Mouse (Mus musculus) right cerebral cortex, postnatal 25 days (tissue): ENCODE measurements around the gene Plxnc1.

Experiments used
- DNase-seq: peaks from one replicate; pipeline ENCODE4 v3.0.0; 2022

Gene Plxnc1

GRCm38 (mm10) chr10:94947386-94947785, 2.8 kb upstream of the Plxnc1 start:
- no peak for DNase-seq

- no peak for DNase-seq
Observed at GRCm38 (mm10) chr10:94945206-94945711, 624 bp upstream of the Plxnc1 start.

- DNase-seq = peak; percentile 75
Observed at GRCm38 (mm10) chr10:94943846-94944690, 567 bp downstream of the Plxnc1 start.

GRCm38 (mm10) chr10:94943401-94943845, 1.2 kb downstream of the Plxnc1 start:
- DNase-seq = peak; percentile 62

- peak; percentile 23 for DNase-seq
Observed at GRCm38 (mm10) chr10:94942449-94943041, 2.1 kb downstream of the Plxnc1 start.

- no peak for DNase-seq
Observed at GRCm38 (mm10) chr10:94941551-94941950, 3.1 kb downstream of the Plxnc1 start.

- DNase-seq = no peak
Observed at GRCm38 (mm10) chr10:94940786-94941185, 3.8 kb downstream of the Plxnc1 start.

- no peak for DNase-seq
Observed at GRCm38 (mm10) chr10:94940061-94940460, 4.6 kb downstream of the Plxnc1 start.

DNA sequence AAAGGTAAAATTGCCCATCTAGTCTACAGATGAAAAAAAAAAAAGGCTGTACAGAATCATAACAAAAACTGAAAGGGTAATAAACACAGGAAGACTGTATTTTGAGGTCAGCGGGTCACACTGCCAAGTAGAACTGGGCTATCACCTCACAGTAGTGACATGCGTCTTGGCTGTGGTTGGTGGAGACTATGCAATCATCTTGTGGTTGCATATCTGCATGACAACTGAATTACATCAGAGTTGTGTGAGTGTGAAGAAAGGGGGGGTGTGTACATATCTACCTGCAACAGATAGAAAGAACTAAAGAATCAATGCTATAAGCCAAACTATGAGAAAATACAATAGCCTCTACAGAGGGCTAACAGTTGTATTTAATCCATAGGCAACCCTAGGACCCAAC, 5.7 kb downstream of the Plxnc1 start:
- no peak for DNase-seq

DNA sequence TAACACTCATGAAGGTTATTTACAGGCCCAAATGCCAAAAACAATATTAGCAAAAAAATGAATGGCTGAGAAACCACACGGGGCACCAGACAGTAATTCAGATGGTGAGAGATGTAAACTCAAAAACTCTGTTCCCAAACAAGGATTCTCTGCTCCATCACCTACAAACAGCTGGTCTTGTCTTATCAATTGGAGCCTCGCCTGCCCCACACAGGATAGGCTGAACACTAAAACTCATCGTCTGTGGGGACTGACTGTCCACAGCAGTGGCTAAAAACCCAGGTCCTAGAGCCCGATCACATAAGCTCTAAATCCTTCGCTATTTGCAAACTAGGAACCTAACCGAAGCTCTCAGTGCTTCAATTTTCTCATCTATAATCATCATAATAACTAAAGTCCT, 6.3 kb downstream of the Plxnc1 start:
- DNase-seq = no peak

DNA sequence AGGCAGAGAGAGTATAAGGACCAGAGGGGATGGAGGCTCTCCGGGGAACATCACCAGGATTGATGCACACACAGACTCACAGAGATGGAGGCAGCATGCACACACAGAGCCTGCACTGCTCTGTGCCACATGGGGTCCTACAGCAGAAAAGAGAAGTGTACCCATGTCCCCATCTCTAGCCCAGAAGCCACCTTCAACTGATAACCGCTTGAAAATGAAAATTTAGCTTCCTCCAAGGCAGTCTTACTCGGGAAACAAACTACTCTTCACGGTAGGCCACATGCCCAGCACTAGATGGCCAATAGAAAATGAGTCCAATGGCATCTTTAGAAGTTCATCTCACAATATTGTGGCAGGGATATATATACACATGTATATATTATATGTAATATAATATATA, 9.4 kb downstream of the Plxnc1 start:
- no peak for DNase-seq

GRCm38 (mm10) chr10:94934151-94934614, 10.5 kb downstream of the Plxnc1 start:
- no peak for DNase-seq

DNA sequence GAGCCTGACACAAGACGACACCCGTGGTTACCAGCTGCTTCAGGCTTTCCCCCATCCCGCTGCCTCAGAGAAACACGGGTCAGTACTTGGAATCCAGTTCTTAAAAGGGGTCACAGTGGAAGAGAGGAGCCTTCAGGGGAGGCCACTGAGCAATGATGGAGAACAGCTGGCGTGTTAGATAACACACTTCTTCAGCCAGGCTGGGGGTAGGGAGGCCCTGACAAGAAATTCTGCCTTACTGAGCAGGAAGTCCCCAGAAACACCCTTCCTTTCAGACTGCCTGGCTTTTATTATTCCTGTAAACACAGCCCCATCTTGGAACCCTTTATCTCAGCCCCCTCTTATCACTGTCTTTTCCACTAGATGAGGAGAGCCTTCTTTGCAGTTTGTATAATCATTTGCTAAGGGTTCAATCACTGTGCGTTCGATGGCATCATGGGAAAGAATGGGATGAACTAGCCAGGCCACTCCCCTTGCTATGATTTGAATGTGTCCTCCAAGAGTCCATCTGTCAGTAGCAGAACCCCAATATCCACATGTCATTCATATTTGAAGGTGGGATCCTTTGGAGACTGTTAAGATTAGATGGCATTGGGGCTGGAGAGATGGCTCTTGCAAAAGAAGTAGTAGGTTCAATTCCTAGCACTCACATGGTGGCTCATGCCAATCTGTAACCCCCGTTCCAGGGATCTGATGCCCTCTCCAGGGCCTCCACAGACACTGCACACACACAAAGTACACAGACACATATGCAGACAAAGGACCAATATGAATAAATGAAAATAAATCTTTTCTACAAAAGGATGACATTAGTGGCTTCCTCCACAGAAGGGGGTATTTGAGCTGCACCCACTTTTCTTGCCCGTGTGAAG, 12.4 kb downstream of the Plxnc1 start:
- no peak for DNase-seq

DNA sequence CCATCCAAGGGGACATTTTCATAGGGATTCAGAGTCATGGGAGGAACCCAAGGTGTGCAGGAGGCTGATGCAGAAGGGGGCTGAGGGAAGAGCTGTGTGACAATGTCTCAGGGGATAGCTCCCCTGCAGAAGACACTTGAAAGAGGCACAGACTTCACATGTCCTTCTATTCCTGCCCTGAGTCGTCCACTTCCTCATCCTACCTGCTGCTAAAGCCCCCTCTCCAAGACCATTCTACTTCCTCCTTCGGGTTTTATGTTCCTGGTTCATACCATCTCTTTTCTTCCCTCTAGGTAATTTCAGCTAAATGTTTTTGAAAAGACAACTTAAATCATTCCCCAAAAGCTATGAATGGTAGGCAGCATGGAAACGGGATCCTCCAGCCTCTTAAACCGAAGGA, 16.5 kb downstream of the Plxnc1 start:
- no peak for DNase-seq

DNA sequence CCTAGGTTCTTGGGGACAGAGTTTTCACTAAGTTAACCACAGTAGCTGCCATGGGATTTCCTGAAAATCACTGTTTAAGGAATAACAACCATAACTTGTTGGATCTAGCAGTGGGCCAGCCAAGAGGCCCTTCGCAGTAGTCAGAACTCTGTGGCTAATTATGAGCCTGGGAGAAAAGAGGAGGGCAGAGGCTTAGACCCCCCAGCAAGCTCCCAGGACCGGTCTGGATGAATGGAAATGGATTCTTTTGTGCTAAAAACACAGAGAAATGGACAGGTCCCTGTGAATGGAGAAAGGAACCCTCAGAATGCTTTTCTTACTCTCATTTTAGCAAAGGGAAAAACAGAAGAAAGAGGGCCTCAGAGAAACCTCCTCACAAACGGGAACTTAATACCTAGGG, 18.3 kb downstream of the Plxnc1 start:
- no peak for DNase-seq

DNA sequence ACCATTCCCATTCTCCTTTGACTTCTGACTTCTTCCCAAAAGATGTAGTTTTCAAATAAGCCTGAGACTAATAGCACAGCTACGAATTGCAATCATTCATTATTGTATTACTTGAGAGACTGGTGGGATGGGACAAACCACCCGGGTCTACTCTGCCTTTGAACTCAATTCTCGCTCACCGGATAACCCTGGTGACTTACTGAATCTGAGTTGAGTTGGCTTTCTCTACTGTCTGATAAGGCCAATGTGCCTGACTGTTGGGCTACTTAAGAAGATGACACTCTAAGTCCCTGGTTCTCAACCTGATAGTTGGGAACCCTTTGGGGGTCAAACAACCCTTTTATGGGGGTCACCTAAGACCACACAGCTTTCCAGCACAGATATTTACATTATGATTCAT, 19.8 kb downstream of the Plxnc1 start:
- DNase-seq = no peak

DNA sequence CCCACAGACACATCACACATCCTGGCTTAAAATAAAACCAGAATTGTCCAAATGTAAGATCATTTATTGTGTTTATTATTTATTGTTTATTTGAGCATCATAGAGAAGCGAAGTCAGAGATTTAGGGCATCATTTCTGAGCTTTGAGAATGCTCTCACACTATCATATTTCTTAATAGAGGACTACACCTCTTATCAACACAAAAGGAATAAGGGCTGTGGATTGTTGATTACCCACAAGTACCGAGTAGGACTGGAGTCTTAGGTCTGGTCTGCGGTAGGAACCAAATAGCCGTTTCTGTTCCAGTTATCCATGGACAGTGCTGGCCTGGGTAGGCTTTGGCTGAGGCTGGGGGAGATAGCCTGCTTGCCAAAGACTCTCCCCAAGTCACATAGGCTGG, 20.2 kb downstream of the Plxnc1 start:
- no peak for DNase-seq

GRCm38 (mm10) chr10:94923337-94923762, 21.3 kb downstream of the Plxnc1 start:
- no peak for DNase-seq

- no peak for DNase-seq
Observed at GRCm38 (mm10) chr10:94922848-94923247, 21.8 kb downstream of the Plxnc1 start.

- no peak for DNase-seq
Observed at GRCm38 (mm10) chr10:94921751-94922150, 22.9 kb downstream of the Plxnc1 start.

DNA sequence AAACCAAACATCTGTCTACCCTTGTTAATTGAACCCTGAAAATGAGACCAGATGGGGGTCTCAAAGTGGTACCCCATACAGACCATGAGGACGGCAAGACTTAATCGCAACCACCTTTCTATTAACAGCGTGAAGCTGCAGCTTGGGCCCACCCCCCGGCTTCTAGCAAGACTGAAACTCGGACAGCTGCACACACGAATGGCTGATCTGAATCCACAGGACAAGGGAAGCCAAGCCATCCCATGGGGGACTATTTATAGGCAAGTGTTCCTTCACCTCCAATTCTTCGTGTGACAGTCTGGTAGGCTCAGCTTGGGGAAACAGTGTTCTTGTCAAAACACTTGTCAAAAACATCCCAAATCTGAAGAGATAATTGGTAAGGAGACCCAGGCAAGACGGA, 24.1 kb downstream of the Plxnc1 start:
- no peak for DNase-seq

GRCm38 (mm10) chr10:94919960-94920359, 24.7 kb downstream of the Plxnc1 start:
- no peak for DNase-seq

DNA sequence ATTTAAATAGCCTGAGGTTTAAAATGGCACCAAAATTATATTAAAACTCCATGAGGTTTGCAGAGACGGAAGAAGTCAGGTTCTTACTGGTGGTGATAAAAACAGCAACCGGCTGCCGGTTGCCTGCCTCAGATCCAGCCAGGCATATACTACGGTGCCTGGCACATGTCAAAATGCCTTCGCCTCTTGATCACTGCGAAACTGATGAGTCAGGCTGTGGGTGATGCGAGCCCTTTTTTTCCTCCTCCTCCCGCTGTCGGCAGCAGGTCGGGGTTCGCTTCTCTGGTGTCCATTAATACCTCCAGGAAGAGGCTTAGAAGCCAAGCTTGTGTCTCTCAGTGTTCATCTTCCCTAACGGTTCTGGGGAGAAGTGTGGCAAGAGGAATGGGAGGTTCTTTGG, 25.1 kb downstream of the Plxnc1 start:
- DNase-seq = peak; percentile 63
